Mouse (Mus musculus): ENCODE data around the gene AC109138.7.
"Not testable (repeated sequence)": the region's sequence is repeated elsewhere in the genome, so short reads cannot be mapped to it uniquely, and the experiment has no call there.

AC109138.7 gene

DNA sequence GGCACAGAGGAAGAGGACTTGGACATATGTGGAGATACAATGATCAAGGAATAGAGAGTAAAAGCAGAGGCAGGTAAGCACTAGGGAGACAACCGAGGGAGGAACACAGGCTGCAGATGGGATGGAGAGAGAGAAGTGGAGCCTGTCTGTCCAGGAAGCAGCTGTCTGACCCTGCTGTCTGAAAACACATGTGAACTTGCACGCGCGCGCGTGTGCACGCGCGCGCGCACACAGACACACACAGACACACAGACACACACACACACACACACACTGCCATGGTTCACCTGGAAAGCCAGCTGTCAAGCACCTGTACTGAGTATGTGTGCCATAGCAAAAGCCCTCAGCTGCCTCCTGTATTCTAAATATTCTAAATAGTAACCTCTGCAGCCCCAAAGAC is 4.1 kb downstream of the AC109138.7 start:
- DNase-seq (ENCODE audit: low spot score) = no peak

DNA sequence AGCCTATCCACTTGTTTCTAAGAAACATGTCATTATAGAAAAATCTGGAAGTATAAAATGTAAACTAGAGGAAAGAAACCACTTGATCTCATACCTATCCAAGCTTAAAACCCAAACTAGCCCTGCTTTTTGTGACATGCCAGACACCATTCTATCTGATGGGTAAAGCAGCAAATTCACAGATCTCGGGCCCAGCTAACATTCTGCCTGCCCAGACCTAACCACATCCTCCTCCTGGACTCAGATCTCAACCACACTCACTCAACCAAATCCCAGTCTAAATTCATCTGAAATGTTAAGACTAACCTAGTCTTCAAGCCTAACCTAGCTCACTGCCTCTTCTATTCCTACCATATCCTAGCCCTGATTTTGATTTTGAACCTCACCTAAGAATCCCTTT is 4.6 kb downstream of the AC109138.7 start:
- DNase-seq (ENCODE audit: low spot score) = no peak

DNA sequence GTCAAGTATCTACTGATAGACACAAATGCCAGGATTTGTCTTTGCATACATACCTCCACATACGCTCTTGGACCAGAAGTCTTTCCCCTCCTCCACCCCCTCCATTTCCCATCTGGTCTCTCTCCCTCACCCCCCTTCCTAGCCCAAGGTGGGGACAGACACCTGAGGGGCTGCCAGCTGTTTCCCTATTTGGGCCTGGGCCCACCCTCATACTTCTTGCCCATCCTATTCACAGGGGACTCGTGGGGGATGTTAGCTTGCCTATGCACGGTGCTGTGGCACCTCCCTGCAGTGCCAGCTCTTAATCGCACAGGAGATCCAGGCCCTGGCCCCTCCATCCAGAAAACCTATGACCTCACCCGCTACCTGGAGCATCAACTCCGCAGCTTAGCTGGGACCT is 5.8 kb downstream of the AC109138.7 start:
- no peak for DNase-seq (ENCODE audit: low spot score)

DNA sequence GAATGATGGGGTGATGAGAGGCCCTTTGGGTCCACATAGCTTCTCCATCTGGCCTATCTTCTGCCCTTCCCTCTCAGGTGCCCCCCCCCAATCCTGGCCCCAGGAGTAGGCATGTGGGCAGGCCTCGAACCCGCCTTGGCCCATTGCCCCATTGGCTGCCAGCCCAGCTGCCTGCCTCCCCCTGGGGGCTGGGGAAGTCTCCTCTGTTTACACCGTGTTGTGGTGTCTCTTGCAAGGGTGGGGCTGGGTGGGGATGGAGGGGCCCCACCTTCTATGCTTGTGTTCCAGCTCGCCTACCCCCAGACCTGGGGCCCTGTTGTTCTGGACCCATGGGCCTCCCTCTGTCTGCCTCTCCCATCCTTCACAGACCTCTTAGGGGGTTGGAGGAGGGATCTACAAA is 6.3 kb downstream of the AC109138.7 start:
- DNase-seq (ENCODE audit: low spot score) = no peak

DNA sequence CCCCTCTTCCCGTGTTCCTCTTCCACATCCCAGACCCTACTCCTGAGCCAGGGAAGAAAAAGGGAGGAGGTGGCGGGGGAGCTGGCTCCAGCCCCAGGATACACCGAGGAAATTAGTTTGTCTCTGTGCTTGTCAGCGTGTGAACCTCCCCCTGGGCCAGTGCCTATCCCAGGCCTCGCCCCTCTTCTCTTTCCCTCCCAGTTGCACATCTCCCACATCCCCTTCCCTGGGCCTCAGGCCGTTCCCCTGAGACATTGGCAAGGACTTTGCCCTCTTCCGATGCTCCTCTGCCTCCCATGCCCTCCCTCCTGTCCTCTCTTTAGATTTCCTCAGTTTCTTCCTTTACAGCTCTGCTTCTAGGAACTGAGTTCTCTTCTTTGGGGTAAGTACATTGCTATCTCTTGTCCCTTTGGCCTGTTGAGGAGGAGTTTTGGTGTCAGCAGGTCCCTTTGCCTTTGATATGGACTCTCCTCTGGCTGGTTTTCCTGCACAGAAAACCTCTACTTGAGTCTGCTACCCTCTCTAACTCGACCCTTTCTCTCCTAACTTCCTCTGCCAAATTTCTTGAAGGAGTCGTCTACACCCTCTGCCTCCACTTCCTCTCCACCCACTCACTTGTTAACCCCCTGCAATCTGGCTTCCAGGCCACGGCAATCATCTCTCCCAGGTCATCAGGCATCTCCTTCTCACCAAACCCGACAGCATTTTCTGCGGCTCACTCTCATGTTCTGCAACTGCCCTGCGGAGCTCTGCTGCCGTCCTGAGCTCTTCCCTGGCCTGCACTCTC is 7.0 kb downstream of the AC109138.7 start:
- DNase-seq (ENCODE audit: low spot score) = no peak

DNA sequence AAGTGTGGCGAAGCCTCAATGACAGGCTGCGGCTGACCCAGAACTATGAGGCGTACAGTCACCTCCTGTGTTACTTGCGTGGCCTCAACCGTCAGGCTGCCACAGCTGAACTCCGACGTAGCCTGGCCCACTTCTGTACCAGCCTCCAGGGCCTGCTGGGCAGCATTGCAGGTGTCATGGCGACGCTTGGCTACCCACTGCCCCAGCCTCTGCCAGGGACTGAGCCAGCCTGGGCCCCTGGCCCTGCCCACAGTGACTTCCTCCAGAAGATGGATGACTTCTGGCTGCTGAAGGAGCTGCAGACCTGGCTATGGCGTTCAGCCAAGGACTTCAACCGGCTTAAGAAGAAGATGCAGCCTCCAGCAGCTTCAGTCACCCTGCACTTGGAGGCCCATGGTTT is 8.0 kb downstream of the AC109138.7 start:
- DNase-seq (ENCODE audit: low spot score) = no peak

DNA sequence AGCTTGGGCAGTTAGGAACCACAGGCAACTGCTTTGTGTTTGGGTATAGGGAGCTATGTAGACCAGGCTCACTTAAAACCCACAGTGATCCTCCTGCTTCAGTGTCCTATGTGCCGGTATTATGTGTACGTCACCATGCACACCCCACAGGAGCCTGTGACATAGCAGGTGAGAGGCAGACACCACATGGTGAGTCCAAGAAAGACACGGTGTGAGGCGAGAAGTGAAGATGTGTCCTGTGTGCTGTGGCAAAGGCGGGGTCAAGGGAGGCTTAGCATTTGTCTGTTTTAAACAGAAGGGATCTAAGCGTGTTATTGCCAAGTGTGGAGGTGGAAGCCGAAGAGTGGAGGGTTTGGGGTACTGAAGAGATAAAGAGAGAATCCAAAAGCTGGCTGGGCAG is 12.6 kb downstream of the AC109138.7 start:
- DNase-seq (ENCODE audit: low spot score) = no peak

DNA sequence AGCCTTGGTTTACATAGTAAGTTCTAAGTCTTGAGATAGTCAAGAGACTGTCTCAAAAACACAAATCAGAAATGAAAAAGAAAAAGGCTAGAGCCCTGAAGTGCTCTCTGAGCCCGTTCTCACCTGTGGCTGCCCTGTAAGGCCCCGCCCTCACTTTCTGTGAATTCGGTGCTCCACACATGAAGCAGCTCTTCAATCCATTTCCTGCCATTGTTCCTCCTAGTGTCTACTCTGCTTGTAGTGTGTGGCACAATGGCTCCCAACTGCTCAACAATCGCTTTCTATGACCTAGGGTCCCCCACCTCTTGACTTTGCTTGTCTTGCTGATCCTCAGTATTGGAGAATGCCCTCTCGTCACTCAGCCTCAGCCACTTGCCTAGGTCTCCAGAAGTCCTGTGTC is 13.3 kb downstream of the AC109138.7 start:
- no peak for DNase-seq (ENCODE audit: low spot score)

DNA sequence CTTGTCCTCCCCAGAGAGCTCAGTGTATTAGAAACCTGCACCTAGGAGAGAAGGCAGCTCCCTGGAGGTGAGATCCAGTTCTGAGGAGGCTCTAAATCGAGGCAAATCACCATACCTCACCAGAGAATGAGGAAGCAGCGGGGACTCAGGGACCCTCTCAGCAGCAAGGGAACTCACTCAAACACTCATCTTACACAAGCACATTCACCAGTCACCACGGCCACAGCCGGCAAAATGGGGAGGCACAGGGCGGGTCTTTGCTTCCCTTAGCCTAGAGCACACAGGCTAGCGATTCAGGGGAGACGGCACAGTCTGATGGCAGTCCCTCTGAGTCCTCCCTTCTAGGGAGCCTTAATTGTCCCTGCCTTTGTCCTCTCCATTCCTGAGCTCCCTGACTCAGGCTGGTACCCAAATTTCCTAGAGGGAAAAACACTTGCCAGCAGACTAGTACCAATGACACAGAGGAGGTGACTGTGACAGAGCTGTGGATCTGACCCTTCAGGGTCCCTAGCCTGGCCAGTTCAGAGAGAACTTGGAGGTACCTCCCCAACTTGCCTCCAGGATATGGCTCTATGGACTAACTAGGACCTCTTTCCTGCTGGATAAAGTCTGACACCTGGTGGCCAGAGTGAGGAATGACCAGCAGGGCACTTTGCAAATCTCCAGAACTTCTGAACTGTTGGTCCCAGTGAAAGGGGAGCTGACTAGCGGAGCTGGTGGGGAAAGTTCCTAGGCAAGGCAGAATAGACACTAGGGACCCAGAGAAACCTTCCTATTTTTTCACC is 13.9 kb downstream of the AC109138.7 start:
- DNase-seq (ENCODE audit: low spot score) = peak; percentile 63

DNA sequence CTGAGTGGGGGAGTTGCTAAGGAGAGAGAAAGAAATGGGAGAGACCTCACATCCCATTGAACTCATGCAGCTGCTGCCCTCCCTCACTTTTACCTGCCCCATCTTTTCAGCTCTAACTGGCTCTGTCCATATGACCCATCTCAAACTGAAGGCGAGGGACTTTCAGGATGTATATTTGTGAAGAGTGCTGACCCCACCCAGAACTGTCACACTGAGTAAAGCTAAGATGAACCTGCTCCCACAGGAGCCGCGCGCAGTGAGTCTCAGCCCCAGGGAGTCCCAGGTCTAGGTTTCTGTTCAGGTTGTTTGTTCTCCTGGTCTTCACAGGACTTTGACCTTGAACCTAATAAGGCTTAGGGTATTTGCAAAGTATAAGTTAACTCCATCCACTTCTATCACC is 14.7 kb downstream of the AC109138.7 start:
- no peak for DNase-seq (ENCODE audit: low spot score)

DNA sequence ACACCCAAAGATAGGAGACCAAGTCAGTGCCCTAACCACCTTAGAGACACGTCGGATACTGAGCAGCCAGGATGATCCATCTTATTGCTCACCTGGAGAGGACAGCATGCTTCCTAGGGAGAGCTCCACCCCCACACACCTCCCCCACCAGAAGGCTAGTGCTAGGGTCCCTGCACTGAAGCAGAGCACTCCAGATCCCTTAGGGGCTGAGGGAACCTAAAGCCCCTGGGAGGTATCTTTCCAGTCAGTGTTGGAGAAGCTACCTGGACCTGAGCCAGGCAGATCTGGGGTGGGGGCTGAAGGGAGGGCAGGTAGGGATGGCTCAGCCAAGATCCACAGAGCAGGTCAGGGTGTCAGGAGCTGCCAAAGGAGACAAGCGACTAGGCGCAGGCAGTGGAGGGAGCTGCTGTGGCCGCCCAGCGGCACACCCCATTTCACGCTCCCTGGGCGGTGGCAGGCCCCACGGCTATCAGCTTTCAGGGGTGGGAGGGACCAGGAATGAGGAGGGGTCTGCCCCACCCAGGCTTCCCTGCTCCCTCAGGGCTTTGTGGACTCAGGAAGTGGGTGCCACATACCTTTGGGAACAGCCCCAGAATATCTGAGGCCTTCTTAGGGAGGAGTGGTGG is 15.4 kb downstream of the AC109138.7 start:
- no peak for DNase-seq (ENCODE audit: low spot score)

DNA sequence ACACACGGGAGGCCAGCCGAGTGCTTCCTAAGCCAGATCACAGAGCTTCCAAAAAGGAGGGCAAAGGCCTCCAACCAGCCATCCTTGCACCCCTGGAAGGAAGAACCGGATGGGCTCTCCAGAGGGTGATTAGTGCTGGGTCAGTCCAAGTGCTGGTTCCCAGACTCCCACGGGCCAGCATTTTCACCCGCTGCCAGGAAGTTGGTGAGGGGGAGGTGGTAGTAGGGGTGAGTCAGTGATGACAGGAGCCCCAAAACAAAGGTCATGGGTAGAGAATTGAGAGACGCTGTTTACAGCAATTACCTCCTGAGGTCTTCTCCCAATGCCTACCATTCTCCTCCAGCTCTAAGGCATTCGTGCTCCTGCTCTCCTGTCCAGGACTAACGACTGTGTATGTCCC is 16.3 kb downstream of the AC109138.7 start:
- no peak for DNase-seq (ENCODE audit: low spot score)

DNA sequence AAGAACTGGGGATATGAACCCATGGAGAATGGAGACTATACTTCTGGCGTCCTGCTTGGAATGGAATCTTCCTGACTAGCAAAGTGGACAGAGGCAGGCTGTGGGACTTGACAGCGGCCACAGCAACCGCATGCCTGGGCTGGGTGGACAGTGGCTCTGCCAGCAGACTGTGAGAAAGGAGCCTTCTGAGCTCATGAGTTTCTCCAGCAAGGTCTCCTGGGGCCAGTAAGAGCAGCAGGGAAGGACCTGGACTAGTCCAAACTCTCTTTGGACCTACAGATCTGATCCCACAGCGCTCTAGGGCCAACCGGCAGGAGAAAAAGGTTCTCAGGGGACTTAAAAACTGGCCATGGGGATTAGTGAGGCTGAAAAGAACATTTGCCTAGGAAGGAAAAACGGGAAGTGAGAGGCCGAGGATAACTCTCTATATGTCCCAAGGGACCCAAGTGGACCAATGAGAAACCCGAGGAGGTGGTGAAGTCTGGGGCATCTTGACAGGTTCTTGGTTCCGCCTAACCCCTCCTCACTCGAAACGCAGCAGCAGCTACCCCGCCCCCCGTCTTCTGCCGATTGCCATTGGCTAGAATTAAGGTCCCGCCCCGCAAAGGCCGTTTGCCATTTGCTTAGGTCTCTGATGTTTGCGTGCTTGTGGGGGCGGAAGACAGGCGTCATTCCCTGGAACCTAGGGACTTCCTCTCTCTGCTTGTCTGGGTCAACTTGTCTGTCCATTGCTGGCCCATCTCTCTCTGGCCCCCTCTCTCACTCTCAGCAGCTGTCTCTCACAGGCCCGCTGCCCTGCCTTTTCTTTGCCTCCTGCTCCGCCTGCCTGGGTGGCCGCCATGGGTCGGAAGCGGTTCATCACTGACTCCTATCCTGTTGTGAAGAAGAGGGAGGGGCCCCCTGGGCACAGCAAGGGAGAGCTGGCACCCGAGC is 17.4 kb downstream of the AC109138.7 start, which contains the start of gene Pold4:
TSS of gene Pold4 (plus strand) at position 647 of the 933 bp plus-strand sequence.
- DNase-seq (ENCODE audit: low spot score) = peak; percentile 93

DNA sequence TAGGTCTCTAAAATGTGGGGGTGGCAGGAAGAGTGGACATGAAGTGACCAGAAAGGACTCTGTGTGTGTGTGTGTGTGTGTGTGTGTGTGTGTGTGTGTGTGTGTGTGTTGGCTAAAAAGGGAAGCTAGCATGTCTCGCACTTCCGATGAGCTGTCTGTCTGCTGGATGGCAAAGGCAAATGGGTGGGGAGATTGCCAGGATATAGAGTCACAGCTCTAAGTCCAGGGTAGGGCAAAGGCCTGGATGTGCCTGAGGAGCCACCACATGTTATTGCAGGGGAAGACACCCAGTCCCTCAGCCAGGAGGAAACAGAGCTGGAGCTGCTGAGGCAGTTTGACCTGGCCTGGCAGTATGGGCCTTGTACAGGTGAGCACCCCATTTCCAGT is 18.0 kb downstream of the AC109138.7 start:
- DNase-seq (ENCODE audit: low spot score) = no peak

DNA sequence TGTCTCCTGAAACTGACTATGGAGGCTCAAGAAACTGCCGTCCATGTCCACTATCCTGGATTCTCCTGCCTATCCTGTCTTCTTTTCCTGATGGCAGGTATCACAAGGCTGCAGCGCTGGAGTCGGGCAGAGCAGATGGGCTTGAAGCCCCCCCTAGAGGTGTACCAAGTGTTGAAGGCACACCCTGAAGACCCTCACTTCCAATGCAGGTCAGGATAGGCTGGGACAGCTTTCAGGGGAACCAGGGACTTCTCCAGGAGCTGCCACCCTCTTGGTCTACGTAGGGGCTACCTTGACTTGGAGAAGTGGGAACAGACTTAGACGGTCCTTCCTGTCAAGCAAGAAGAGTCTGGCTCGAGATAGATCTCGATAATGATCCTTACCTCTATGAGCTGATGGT is 18.5 kb downstream of the AC109138.7 start:
- DNase-seq (ENCODE audit: low spot score) = no peak

DNA sequence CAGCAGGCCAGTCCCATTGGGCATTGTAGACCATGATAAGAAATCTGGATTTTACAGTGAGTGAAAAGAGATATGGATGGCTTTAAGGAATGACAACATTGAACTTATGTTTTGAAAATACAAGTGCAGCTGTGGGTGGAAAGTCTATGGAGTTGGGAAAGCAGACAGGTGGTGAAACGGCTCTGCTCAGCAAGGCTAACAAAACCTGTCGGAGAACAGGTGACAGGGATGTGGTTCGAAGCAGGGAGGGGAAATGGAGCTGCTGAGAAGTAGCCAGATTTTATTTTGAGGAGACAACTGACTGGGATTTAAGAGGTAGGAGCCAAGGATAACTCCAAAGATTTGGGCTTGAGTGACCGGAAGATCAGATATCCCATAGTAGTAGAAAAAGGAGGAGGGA is 20.4 kb downstream of the AC109138.7 start:
- DNase-seq (ENCODE audit: low spot score) = no peak

DNA sequence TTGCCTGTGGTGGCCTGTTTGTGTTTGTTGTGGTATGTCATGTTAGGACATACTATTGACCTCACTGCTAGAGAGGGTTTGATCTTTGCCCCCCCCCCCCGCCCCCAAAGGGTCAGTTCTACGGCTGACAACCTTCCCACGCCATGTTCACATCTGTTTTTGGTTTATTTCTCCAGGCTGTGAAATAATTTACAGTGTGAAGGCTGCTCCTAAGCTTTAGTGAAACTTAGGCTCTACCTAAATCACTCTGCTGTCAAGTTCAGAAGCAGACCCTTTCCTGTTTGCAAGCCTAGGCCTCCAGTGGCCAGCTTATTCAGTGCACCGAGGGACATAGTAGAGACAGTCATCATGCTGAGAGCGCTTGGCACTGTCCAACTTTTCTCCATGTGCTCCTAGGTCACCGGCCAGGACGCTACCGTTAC is 26.1 kb downstream of the AC109138.7 start:
- DNase-seq (ENCODE audit: low spot score) = peak; percentile 33

DNA sequence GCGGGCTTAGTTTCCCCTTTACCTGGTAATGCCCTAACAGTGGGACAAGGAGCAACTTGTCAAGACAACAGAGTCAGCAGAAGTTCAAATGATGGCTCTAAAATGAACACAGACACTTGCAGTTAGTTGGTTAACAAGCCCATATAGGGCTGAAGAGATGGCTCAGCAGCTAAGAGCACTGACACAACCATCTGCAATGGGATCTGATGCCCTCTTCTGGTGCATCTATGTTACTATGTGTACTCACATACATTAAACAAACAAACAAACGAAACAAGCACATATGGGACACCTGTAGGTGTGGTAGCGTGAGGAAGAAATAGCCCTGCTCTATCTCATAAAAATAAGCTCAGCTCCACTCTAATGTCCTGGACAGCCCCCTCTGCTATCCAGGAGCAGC is 28.3 kb downstream of the AC109138.7 start:
- no peak for DNase-seq (ENCODE audit: low spot score)

DNA sequence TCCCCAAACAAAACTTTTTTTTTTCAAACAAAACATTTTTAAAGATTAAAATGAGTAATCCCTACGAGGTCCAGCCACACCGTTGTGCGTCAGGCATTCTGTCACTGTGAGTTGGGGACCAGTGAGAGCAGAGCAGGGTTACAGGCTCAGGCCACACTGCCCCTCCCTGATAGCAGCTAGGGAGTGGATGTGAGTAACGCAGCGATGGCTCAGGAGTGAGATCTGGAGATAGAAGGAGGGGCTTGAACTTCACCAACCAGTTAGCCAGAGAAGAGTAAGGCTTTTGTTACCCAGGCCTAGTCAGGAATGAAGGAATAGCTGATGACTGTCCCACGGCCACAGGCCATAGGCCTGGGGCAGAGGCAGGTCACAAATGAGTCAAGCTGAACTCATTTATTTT is 30.6 kb downstream of the AC109138.7 start:
- no peak for DNase-seq (ENCODE audit: low spot score)

DNA sequence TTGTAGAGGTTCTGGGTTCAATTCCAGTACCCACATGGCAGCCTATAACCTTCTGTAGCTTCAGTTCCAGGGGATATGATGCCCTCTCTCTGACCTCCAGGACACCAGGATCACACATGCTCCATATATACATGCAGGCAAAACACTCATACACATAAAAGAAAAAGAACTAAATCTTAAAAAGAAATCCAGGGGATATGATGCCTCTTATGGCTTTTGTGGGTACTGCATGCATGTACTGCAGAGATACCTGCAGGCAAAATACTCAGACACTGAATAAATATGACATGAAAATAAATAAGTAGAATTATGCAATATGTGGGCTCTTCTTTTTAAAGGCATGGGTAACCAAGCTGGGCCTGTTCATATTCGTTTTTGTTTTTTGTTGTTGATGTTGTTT is 32.9 kb downstream of the AC109138.7 start:
- no peak for DNase-seq (ENCODE audit: low spot score)

DNA sequence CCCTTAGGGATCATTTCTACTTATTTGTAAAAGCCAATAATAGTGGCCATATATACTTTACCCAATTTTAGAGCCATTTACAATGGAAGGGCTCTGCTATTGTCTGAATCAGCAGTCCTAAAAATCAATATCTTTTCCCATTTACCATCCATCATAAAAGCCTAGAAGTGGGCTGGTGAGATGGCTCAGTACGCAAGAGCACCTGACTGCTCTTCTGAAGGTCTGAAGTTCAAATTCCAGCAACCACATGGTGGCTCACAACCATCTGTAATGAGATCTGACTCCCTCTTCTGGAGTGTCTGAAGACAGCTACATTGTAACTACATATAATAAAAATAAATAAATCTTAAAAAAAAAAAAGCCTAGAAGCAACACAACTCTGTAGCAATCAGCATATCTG is 34.5 kb downstream of the AC109138.7 start:
- not testable (repeated sequence) for DNase-seq (ENCODE audit: low spot score)

DNA sequence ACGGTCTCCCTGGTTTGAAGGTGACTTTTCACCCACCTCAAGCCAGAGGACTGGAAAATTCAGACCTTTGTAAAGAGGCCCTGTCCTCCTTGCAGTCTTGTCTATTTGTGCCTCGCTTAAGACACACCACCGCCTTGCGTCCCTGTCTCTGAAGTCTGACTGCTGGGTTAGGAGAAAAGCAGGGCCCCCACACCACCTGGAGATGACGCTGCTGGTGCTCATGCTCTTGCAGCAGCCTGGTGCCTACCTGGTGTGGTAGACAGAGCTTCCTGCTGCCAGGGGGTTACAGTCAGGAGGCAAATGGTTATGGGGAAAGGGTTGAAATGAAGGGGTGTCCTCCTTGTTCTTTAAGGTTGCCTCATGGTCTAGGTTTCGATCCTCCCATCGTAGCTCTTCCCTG is 40.1 kb downstream of the AC109138.7 start:
- DNase-seq (ENCODE audit: low spot score) = no peak
